Mouse (Mus musculus): ENCODE data around the gene Pla2g3. TPM values are rescaled to one million over a fixed set of nuclear protein-coding genes. Genes with fewer than 3 reads are reported as not detected.

Gene Pla2g3
- polyA plus RNA-seq (2015; fragmentation: Nextera tagmentation; extraction: Ambion mirVana) = 1.1 and 1.5 TPM in 2 replicates

- H3K27ac ChIP-seq (replicated peaks) = no peak within 1 kb of the TSS
- no peaks in the 10 kb centered on the region for H3K27me3 ChIP-seq
- WGBS = 24% methylated on average over 11 of the region's 11 CpGs
- H3K4me1 ChIP-seq = peaks cover 13% of the 10 kb centered on the region
- H3K4me3 ChIP-seq (replicated peaks) = no peak within 1 kb of the TSS
- H3K9me3 ChIP-seq (replicated peaks) = no peaks in the 10 kb centered on the region
- no peaks in the 10 kb centered on the region for H3K36me3 ChIP-seq
- H3K9ac ChIP-seq = no peak within 1 kb of the TSS
- H3K4me2 ChIP-seq (replicated peaks) = no peak within 1 kb of the TSS
- 0 out of 2 replicates have a peak, but pooled peaks have one; percentile 39 for ATAC-seq (ENCODE audit: insufficient number of reproducible peaks, low FRiP score, low TSS enrichment, low read depth)
These were observed at the start of gene Pla2g3 for GRCm38 (mm10) chr11:3487952-3488570. Pla2g3 (plus strand) TSS chr11:3488284.

GRCm38 (mm10) chr11:3441696-3442443, 46.2 kb upstream of the Pla2g3 start:
- Histone ChIP-seq H3K4me1 (0 out of 2 replicates have a peak, but pooled peaks cover 3% of the 10 kb centered on the region), H3K4me3 (replicated peaks) (no peak overlapping the region), H3K27ac (replicated peaks) (no peak overlapping the region), H3K4me2 (replicated peaks) (no peak overlapping the region), H3K9me3 (replicated peaks) (no peaks in the 10 kb centered on the region), H3K9ac (no peak overlapping the region), H3K36me3 (no peaks in the 10 kb centered on the region), H3K27me3 (no peaks in the 10 kb centered on the region)
- ATAC-seq (ENCODE audit: insufficient number of reproducible peaks, low FRiP score, low TSS enrichment, low read depth) = no peak

DNA sequence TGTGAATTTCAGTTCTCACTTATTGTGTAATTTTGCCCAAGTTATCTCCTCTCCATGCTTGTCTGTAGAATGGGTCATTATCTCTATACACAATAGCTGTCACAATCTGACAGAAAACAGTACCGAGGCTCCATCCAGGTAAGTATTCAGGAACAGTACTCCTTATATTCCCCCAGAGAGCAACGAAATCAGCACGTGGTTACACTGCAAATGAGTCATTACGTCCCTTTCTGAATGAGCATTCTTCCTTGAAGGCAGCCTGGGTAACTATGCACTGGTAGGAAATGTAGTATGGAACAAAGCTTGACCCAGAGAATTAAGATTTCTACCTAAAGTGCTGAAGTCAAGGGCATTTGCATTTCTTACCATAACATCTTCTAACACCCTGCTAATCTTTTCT, 45.4 kb upstream of the Pla2g3 start:
- Histone ChIP-seq H3K27me3 (no peaks in the 10 kb centered on the region), H3K27ac (replicated peaks) (no peak overlapping the region), H3K4me2 (replicated peaks) (no peak overlapping the region), H3K9ac (no peak overlapping the region), H3K9me3 (replicated peaks) (no peaks in the 10 kb centered on the region), H3K4me1 (0 out of 2 replicates have a peak, but pooled peaks cover 3% of the 10 kb centered on the region), H3K36me3 (no peaks in the 10 kb centered on the region), H3K4me3 (replicated peaks) (no peak overlapping the region)
- WGBS = 82% methylated on average over 4 of the region's 4 CpGs
- no peak for ATAC-seq (ENCODE audit: insufficient number of reproducible peaks, low FRiP score, low TSS enrichment, low read depth)

DNA sequence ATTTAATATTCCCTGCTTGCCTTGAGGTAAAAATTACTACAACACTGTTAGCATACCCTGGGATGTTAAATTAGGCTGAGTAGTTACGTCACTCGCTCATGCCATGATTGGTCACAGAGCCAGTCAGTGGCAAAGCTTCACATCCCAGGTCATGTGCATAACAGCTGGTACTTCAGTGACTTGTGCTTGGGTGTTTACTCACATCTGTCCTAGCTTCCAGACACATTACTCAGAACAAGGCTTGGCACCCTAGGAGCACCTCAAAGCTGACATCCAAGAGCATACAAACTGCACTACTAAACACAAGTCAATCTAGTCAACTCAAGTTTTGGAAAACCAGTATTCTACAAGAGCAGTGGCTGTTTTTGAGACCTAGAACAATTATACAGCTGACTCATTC, 45.0 kb upstream of the Pla2g3 start:
- H3K27me3 ChIP-seq = no peaks in the 10 kb centered on the region
- 87% methylated on average over 2 of the region's 2 CpGs for WGBS
- ATAC-seq (ENCODE audit: insufficient number of reproducible peaks, low FRiP score, low TSS enrichment, low read depth) = no peak

DNA sequence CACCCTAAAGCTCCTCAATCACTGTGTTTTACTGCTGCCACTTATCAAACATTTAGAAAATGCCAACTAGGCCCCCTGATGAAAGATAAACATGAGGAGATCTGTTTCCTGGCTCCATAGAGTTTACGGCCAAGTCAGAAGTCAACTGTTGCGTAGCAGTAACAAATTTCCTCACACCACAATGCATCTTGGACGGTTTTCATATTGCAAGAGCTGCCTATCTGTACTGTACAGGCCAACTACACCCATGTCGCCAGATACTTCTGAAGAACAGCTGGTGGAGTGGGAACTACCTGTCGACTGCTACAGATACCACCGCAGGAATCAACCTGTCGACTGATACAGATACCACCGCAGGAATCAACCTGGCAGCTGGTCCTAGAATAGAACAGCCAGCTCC, 43.2 kb upstream of the Pla2g3 start:
- Histone ChIP-seq H3K9me3 (replicated peaks) (no peaks in the 10 kb centered on the region), H3K27me3 (no peaks in the 10 kb centered on the region), H3K4me3 (replicated peaks) (no peak overlapping the region), H3K36me3 (no peaks in the 10 kb centered on the region), H3K9ac (no peak overlapping the region), H3K4me1 (0 out of 2 replicates have a peak, but pooled peaks cover 3% of the 10 kb centered on the region), H3K27ac (replicated peaks) (no peak overlapping the region), H3K4me2 (replicated peaks) (no peak overlapping the region)
- ATAC-seq (ENCODE audit: insufficient number of reproducible peaks, low FRiP score, low TSS enrichment, low read depth) = no peak
- 86% methylated on average over 8 of the region's 8 CpGs for WGBS

More for the DNA sequence above, 45.0 kb upstream of the Pla2g3 start:
- no peaks in the 10 kb centered on the region for H3K9me3 ChIP-seq (replicated peaks)
- no peak overlapping the region for H3K27ac ChIP-seq (replicated peaks)
- H3K4me3 ChIP-seq (replicated peaks) = no peak overlapping the region
- H3K9ac ChIP-seq = no peak overlapping the region
- no peaks in the 10 kb centered on the region for H3K36me3 ChIP-seq
- H3K4me1 ChIP-seq = 0 out of 2 replicates have a peak, but pooled peaks cover 3% of the 10 kb centered on the region
- H3K4me2 ChIP-seq (replicated peaks) = no peak overlapping the region

GRCm38 (mm10) chr11:3451701-3452163, 36.4 kb upstream of the Pla2g3 start:
- H3K9ac ChIP-seq = peak overlapping the region; percentile 82
- peaks cover 19% of the 10 kb centered on the region for H3K4me1 ChIP-seq
- peak; percentile 59 for ATAC-seq (ENCODE audit: insufficient number of reproducible peaks, low FRiP score, low TSS enrichment, low read depth)
- 2% methylated on average over 20 of the region's 20 CpGs for WGBS
- H3K4me2 ChIP-seq (replicated peaks) = peak overlapping the region; percentile 85
- peak overlapping the region; percentile 96 for H3K27ac ChIP-seq (replicated peaks)
- peaks cover 10% of the 10 kb centered on the region; the same call in 1 of the 2 replicates for H3K36me3 ChIP-seq
- peak overlapping the region; percentile 96 for H3K4me3 ChIP-seq (replicated peaks)
- H3K9me3 ChIP-seq (replicated peaks) = no peaks in the 10 kb centered on the region
- H3K27me3 ChIP-seq = no peaks in the 10 kb centered on the region

DNA sequence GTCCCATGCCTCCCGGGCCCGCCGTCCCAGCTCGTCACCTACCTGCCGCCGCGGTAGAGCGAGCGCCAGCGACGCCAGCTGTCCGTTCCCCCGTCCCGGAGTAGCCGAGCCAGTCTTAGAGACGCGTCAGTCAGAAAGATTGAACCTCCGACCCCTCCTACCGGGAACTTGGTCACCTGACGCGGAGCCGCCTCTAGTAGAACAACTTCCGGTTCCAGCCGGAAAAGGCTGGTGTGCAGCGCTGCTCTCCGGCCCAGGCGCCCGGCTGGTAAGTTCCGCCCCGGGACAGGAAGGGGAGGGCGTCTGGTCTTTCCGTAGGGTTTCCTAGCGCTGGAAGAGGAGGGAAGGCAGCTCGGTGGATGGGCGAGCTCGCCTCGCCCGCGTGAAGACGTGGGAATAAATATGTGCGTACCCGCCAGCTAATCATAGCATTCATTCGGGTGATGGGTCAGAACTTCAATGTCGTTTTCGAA, 35.9 kb upstream of the Pla2g3 start, which contains the start of gene Rnf185:
Rnf185 (minus strand) TSS at position 197 of the 473 bp plus-strand sequence.
- Histone ChIP-seq H3K27ac (replicated peaks) (peak within 1 kb of the TSS; percentile 96), H3K9ac (peak within 1 kb of the TSS; percentile 82), H3K36me3 (peaks cover 10% of the 10 kb centered on the region; the same call in 1 of the 2 replicates), H3K4me2 (replicated peaks) (peak within 1 kb of the TSS; percentile 85), H3K9me3 (replicated peaks) (no peaks in the 10 kb centered on the region), H3K4me3 (replicated peaks) (peak within 1 kb of the TSS; percentile 96), H3K27me3 (no peaks in the 10 kb centered on the region), H3K4me1 (peaks cover 19% of the 10 kb centered on the region)
- ATAC-seq (ENCODE audit: insufficient number of reproducible peaks, low FRiP score, low TSS enrichment, low read depth) = peak; percentile 97
- WGBS = under 1% methylated on average over 45 of the region's 45 CpGs

- 2% methylated on average over 9 of the region's 9 CpGs for WGBS
- H3K4me1 ChIP-seq = peaks cover 19% of the 10 kb centered on the region
- ATAC-seq (ENCODE audit: insufficient number of reproducible peaks, low FRiP score, low TSS enrichment, low read depth) = no peak
These were observed 35.3 kb upstream of the Pla2g3 start for GRCm38 (mm10) chr11:3452769-3453168.

DNA sequence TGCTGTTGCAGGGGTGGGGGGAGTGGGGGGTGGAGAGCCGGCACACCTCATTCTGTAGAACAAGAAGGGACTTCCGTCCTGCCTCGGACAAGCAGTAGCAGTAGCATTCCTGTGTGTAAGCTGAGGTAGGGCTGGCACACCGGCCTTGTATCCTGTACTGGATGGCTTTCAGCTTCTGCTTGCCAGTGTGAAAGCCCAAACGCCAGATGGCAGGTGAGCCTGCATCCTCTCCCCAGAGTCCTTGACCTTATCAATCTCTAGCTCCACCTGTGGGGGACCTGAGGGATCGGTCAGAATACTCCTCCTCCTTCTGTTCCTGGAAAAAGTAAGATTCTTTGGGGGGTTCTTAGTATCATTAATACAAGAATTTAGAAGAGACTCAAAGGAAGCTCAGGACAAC, 34.6 kb upstream of the Pla2g3 start:
- ATAC-seq (ENCODE audit: insufficient number of reproducible peaks, low FRiP score, low TSS enrichment, low read depth) = no peak
- H3K4me1 ChIP-seq = peaks cover 19% of the 10 kb centered on the region
- H3K9me3 ChIP-seq (replicated peaks) = no peaks in the 10 kb centered on the region
- H3K9ac ChIP-seq = no peak overlapping the region
- H3K36me3 ChIP-seq = peaks cover 10% of the 10 kb centered on the region; the same call in 1 of the 2 replicates
- H3K4me3 ChIP-seq (replicated peaks) = peak overlapping the region; percentile 96
- 70% methylated on average over 6 of the region's 6 CpGs for WGBS
- H3K27ac ChIP-seq (replicated peaks) = no peak overlapping the region
- no peaks in the 10 kb centered on the region for H3K27me3 ChIP-seq
- H3K4me2 ChIP-seq (replicated peaks) = peak overlapping the region; percentile 85; the same call in 1 of the 2 replicates

More at GRCm38 (mm10) chr11:3452769-3453168, 35.3 kb upstream of the Pla2g3 start:
- no peaks in the 10 kb centered on the region for H3K27me3 ChIP-seq
- peak overlapping the region; percentile 96 for H3K27ac ChIP-seq (replicated peaks)
- peak overlapping the region; percentile 85 for H3K4me2 ChIP-seq (replicated peaks)
- peak overlapping the region; percentile 96 for H3K4me3 ChIP-seq (replicated peaks)
- H3K9me3 ChIP-seq (replicated peaks) = no peaks in the 10 kb centered on the region
- H3K9ac ChIP-seq = peak overlapping the region; percentile 82
- peaks cover 10% of the 10 kb centered on the region; the same call in 1 of the 2 replicates for H3K36me3 ChIP-seq

DNA sequence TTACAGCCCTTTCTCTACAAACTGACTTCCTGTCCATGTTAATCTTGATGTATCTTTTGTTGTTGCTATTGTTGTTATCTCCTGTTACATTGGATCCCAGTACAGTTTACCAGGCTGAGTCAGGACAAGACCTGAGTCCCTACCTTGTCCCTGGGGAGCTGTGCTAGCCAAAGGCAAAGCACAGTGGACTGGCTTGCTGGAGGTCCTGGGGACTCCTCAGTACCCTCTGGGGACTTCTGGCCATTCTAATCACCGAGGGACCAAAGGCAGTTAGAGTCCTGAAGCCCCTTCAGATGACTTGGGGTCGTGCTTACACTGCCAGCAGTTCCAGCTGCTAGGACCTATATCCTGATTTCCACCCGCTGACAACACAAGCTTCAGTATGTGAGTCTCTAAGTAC, 33.6 kb upstream of the Pla2g3 start:
- Histone ChIP-seq H3K27ac (replicated peaks) (no peak overlapping the region), H3K4me2 (replicated peaks) (no peak overlapping the region), H3K27me3 (no peaks in the 10 kb centered on the region), H3K36me3 (peaks cover 10% of the 10 kb centered on the region; the same call in 1 of the 2 replicates), H3K9ac (no peak overlapping the region), H3K9me3 (replicated peaks) (no peaks in the 10 kb centered on the region), H3K4me1 (peaks cover 19% of the 10 kb centered on the region), H3K4me3 (replicated peaks) (no peak overlapping the region)
- ATAC-seq (ENCODE audit: insufficient number of reproducible peaks, low FRiP score, low TSS enrichment, low read depth) = no peak
- 96% methylated on average over 3 of the region's 3 CpGs for WGBS

GRCm38 (mm10) chr11:3456354-3456753, 31.7 kb upstream of the Pla2g3 start:
- ATAC-seq (ENCODE audit: insufficient number of reproducible peaks, low FRiP score, low TSS enrichment, low read depth) = no peak
- Histone ChIP-seq H3K4me1 (peaks cover 10% of the 10 kb centered on the region), H3K9me3 (replicated peaks) (no peaks in the 10 kb centered on the region), H3K9ac (no peak overlapping the region), H3K27ac (replicated peaks) (no peak overlapping the region), H3K27me3 (no peaks in the 10 kb centered on the region), H3K4me3 (replicated peaks) (no peak overlapping the region), H3K4me2 (replicated peaks) (no peak overlapping the region), H3K36me3 (peaks cover 10% of the 10 kb centered on the region; the same call in 1 of the 2 replicates)
- 20% methylated on average over 1 of the region's 1 CpGs for WGBS
